Mouse (Mus musculus) granulocyte monocyte progenitor cell, adult 5-6 weeks (primary cell): ENCODE measurements at regions not wholly inside any gene's neighbourhood (a gene's known extent, or its start where the extent isn't known, plus 50 kb on each side); places are given as distances from the start of the nearest gene placed in this dataset.

ENCODE experiments used
- ATAC-seq: replicated peaks from 2 replicates; pipeline ENCODE4 v1.8.0; 2016; ENCODE audit warnings: mild to moderate bottlenecking, moderate TSS enrichment, inconsistent platforms; ENCODE audit not compliant: poor library complexity, severe bottlenecking

DNA sequence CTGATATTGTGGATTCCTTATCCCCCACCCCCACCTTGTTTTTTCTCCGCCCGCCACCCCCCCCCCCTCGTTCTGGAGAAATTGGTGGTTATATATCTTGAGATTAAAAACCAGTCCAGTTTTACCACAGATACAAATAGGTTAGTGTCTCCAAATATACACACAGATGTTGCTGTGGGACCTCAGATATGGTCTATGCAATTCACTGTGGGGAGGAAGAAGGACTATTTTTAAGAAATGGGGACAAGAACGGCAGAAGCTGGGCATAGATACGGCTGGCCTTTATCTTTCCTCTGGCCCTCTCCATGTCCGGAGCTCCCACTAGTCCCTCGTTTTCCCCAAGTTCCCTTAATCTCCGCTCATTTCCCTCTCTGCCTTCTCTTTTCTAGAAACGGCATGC, 89.0 kb upstream of the Rap1b start:
- 0 out of 2 replicates have a peak, but pooled peaks have one; percentile 16 for ATAC-seq

DNA sequence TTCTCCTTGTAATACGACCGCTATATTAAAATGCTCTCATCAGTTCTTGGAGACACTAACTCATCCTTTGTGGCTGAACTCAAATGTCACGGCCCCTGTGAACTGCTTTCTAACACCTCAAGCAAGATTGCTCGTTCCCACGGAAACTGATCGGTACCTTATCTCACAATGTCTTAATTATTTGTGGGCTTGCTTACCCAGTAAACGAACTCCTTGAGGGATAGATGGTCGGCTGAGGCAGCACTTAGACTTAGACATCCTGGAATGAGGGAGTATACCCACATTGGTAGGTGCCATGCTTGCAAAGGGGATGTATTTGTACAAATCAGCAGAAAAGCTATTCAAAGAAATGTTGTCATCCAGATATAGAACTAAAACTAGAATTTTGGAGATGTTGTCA, 92.9 kb upstream of the Rap1b start:
- ATAC-seq: no peak

DNA sequence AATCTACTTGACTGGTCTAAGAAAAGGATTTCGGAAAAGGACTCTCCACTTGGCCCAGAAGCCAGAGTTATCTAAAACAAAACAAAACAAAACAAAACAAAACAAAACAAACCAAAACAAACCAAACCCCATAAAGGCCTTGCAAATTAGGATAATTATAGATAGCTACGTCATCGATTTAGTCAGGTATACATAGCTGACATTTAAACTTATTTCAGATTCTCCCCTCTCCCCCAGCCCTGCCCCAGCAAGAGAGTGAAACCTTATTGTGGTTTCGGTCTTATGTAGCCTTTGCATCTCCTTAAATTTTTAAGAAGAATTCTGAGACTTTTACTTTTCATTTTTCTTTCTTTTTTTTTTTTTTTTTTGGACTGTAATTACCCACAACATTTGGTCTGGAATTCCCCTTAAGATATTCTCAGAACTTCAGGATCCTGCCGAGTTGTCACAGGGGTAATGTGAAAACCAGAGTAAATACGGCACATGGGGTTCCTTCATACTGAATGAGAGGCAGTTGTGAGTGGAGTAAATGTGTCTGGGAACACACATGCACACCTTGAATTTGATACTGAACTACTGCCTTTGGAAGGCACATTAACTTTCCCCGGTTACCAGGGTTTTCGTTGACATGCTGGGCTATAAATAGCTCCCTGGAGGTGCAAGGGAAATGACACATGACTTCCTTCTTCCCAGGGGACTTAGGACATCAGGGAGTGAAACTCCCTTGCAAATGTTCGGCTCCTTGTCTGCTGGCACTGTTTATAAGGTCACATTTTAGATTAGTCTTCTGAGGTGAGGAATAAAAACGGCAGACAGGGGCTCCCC, 94.8 kb upstream of the Rap1b start:
- ATAC-seq: peak; percentile 72

DNA sequence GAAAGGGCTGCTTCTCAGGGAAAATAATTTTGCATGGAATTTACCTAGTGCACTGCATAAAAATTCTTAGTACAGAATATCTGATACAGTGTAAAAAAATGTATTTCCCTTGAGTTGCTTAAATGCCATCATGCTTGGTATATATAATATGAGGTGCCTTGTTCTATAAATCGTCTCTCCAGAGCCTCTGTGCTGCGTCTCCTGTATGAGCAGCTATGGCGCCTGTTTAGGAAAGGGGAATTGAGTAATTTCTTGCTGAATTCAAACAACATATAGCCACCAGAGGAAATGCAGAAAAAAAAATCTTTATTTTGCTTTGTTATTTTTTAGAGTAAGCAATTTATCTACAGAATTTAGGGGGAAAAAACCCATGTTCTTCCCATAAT, 95.4 kb upstream of the Rap1b start:
- ATAC-seq: peak; percentile 25; the same call in 1 of the 2 replicates

DNA sequence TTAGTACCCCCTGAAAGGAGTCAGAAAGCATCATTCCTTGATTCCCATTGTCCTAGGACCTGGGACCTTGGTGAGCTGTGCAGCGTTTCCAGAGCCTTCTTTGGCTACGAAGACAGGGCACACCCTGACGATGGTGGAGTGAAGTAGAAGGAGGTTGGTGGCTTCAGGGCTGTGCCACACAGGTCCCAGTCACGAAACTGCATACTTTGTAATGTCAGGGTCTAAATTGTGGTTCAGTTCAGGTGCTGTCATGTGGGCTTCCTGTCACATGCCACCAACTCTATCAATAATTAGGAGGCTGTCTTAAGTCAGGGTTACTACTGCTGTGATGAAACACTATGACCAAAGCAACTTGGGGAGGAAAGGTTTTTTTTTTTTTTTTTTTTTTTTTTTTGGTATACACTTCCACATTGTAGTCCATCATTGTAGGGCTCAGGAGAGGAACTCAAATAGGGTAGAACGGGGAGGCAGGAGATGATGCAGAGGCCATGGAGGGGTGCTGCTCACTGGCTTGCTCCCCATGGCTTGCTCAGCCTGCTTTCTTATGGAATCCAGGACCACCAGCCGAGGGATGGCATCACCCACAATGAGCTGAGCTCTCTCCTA, 98.0 kb upstream of the Rap1b start:
- ATAC-seq: peak; percentile 69

DNA sequence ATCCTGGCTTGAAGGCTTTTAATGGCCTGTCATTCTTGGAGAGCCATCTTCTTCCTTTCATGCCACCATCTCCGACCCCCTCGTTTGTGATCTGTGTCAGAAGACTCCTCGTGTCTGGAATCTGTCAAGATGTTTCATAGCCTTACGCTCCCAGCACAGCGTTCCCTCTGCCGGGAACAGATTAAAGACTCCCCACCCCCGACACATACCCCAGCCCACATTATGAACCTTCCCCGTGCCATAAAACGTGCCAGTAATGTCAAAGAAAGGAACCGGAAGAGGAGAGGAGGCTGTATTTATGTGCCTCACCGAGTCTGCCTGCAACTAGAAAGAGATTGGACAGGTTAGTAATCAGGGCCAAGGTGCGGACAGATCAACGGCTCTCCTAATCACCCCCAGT, 101.4 kb upstream of the Rap1b start:
- ATAC-seq: no peak

DNA sequence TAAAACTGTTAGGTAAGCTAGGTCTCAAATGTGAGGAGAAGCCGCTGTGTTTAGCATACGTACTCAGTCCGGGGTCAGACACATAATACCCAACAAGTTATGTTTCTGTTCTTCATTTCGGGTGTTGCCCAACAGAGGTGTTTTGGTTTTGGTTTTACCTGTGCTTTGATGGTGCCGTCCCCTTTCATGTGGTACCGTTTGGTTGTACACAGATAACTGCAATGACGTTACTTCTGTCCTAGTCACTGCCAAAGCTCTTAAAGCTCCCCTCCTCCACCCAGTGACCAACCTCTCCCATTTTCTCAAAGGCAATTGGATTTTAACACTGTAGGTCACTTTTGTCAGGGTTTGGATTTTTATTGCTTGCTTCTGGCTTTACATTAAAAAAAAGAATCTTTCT, 102.1 kb upstream of the Rap1b start:
- no peak for ATAC-seq

DNA sequence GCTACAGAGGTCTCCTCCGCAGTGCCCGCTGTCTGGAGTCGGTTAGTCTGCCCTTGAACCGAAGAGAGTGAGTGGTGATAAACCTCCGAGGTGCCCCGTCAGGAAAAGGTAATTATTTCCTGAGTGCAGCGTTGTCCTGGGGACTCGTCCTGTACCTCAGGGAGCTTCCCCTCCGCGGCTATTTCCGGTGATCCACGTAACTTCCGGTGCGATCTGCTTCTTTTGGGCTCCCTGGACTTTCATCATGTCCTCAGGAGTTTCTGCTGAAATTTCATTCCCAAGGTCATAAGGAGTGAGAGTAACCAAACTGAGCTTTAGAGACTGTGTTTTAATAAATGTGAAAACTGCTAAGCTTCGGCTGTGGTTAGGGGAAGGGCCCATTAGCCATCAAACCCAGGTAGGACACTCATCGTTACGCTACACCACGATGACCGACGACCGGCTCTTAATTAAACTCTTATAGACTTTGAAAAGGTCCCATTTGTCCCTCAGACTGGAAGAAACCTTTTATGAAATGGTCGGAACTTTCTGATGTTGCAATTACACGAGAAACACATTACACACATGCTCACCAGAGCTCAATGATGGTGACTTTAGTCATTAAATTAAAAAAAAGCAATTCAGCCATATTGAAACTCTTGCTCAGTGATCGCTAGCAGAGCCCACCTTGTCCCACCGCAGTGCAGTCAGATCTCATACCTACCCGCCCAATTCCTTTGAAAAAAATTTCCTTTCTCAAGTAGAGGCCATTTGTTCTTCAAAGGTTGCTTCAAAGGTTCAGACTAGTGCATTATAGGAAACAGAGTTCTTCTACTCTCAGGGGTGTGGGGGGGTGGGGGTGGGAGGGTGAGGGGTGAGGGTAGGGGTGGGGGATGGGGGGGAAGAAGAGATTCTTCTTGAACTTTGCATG, 106.5 kb upstream of the Rap1b start:
- ATAC-seq: peak; percentile 69

DNA sequence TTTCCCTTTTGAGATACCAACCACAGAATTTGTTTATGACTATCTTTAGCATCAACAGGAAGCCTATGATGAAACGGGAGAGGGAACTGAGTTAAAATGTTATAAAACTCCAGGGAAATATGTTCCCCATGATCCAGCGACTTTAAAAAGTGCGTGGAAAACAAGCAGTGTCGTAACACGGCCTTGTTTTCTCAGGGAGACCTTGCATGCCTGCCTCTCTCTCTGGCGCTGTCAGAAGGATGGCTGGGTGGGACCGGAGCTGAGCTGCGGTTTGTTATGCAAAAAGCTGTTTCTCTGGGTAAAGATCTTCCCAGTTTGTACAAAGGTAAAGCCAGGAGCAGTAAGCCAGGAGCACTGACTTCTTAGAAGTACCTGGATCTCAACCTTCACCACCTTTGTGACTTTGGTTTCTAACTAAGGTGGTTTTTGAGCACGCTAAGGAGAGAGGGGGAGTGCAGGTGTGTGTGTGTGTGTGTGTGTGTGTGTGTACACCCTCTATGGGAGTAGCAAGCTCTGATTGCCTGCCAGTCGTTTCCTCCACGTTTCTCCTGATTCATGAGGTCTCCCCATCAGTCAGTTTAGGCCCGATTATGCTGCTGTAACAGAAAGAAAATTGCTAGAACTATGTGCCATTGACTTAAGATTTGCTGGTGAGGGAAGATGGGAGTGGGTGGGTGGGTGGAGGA, 107.3 kb upstream of the Rap1b start:
- peak; percentile 84 for ATAC-seq

DNA sequence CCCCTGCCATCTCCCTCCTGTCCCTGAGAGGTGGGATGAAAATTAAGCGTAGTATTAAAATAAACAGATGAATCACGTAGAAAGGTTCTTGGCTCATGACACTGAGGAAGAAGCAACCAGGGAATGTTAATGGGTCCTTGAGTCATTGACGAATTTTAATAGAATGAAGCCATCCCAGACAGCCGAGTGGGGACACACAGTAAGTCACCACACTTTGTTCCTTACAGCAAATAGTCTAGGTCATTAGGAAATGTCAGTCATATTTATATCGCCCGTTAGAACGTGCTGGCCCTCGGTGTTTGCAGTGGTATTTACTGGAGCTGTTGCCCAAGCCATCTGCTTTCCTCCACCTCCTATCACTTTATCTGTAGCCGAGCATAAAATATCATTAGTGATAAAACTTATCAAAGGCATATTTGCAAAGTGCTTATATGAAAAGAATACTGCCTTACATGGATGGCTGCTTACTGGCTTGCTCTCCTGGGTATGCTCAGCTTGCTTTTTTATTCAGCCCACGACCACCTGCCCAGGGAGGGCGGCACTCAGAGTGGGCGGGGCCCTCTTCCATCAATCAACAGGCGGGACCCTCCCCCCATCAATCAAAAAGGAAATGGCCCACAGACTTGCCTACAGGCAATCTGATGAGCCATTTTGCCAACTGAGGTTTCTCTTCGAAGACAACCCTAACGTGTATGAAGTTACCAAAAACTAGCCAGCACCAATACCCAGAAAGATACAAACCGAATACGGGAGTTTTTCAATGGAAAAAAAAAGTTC, 110.5 kb upstream of the Rap1b start:
- ATAC-seq: no peak

DNA sequence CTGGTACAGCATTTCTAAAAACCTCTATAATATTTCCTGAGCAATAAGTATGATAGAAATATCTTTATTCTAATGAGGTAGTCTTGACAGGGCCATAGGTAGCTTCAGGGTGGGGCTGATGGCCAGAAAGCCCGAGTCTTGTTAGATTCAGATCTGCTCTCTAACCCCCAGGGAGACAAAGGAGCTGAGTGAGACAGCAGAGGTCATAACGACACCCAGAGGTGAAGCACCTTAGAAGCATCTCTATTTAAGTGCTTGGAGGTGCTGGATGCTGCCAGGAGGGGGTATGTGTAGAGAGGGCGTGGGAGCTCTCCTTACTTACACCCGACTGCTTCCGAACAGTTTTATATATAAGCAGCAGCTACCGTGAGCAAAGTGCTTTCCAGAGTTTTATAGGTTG, 128.9 kb upstream of the Rap1b start:
- ATAC-seq: no peak

DNA sequence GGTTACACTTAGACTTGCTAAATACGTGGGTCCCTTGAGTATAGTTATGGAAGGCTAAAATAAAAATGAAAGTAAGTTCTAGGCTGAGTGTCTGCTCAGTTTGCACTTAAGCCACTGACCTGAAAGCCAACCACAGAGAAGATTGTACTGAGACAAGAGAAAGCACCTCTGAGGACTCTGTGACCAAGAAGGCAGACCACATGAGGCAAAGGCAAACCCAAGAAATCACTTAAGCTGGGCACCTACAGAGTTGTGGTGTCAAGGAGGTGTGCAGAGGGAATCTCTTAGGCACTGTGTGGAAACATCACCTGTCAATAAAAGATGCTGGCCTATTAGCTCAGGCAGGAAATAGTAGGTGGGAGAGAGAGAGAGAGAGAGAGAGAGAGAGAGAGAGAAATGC, 129.6 kb upstream of the Rap1b start:
- no peak for ATAC-seq

DNA sequence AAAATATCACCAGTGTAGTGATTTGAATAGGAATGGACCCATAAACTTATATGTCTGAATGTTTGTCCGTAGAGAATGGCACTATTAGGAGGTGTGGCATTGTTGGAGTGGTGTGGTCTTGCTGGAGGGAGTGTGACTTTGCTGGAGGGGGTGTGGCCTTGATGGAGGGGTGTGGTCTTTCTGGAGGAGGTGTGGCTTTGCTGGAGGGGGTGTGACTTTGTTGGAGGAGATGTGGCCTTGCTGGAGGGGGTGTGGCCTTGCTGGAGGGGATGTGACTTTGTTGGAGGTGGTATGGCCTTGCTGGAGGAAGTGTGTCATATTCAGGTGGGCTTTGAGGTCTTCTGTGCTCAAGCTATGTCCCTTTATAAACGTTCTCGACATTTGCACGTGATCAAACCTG, 133.3 kb upstream of the Rap1b start:
- ATAC-seq: no peak

DNA sequence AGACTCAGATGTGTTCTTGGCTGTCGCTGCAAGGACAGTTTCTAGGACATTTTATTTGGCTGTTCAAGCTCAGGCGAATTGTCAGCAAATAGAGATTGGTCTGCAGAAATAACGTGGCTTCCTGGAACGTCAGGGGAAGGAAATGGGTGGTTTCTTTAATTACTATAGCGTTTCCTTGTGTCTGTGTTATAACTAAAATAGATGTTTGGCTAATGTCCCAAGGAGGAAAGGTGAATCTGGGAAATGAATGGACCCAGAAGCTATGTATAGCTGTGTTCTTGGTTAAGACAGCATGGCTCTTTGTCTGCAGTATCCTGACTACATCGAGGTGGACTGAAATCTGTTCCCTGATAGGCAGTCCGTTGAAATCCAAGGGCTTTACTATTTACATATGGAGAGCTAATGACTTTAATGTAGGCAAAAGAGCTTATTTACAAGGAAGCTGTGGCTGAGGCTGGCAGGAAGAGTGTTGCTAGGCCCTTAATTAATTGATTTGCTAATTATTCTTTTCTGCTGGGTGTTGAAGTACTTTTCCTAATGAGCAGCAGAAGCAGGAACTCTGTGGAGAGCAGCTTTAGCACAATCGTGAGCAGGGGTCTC, 136.9 kb upstream of the Rap1b start:
- ATAC-seq: peak; percentile 44

DNA sequence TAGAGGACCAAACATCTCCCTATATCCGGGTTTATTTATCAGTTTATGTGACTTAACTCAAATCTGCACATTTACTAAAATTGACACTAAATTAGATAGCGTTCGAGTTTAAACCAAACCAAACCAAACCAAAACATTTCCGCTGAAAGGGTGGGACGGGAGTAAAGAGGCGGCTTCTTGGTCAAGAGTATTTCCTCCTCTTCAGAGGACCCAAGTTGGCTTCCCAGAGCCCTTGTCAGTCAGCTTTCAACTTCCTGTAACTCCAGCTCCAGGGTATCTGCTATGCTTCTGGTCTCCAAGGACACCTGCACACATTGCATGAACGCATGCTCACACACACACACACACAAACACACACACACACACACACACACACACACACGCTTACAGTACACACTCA, 137.4 kb upstream of the Rap1b start:
- peak; percentile 70 for ATAC-seq

DNA sequence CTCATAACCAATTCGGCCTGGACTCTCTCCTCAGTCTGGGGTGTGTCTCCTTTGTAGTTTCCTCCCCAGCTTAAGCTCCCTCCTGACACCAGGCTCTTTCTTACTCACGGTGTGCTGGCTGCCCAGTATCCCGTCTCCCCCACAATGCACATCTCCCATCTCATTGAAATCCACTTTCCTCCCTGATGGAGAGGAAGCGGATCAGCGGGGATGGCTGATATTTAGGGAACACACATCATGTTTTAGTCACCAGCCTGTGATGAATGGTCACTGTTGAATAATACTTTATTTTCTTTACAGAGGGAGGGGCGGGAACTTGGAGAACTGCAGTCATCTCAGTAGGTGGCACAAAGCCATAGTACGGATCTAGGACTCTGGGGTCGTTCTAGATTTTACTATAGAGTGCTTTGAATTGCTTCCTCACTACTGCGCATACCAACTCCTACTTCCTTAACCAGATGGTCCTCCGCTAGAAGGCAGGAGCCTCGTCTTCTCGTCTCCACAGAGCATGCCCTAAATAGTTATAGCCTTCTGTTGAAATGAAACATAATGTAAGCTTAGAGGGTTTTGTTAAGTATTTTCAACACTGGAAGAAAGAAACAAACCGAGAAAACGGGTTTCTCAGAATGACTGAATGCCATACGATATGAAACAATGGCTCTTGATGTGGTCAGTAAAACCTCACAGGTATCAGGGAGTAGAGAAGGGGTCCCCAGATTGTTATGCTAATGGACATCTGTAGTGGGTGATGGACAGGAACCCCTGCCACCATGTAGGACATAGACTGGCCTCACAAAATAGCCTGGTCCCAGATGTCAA, 139.2 kb upstream of the Rap1b start:
- ATAC-seq: no peak

DNA sequence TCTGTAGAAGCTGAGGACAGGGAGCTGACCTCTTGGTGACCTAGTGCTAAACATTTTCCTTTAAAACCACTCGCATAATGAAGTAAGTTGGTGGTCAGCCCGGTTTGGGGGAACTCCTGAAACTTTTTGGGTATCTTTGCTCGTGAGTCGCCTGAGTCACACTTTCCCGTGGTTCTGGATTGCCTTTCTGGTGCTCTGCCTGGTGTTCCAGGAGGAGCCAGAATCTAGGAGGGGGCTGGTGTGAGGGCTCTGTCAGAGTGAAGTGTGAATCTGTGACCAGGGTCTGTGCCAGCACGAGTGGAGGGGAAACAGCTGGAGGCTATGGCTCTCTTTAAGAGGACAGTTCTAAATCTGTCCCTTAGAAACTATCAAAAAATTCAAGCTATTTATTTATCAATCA, 141.8 kb upstream of the Rap1b start:
- ATAC-seq: no peak

DNA sequence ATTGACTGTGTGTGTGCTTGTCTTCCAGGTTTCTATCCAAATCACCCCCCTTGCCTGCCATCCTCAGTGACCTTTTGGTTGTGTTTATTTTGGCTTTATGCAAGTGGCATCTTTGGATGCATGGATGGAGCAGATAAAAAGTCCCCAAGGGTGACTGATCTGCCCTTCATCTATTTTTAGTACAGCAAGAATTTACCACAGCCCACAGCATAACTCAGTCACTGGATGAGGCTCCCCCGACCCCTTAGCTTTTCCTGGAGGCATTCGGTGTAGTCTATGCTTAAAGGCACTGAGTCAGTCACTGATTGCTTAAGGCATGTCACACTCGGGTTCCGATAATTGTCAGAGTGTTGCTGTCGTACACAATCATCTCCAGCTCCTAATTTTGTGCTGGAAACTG, 142.2 kb upstream of the Rap1b start:
- ATAC-seq: no peak

DNA sequence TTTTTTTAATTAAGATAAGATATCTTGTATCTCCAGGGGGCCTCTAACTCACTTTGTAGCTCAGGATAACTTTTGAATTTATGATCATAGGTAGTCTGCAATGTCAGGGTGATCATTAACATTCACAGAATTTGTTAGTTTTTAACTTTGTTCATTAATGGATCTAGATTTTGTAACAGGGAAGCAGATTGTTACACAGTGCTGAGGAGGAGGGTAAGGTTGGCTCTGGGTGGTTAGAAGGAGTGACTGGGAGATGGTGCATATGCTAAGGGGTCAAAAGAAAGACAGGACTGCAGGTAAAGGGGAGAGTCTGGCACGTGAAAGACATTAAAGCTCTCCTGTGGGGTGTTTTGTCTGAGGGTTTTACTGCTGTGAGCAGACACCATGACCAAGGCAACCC, 145.3 kb upstream of the Rap1b start:
- no peak for ATAC-seq
